27 mouse cellular contexts compared by ENCODE assay signal in the genomic region with DNA sequence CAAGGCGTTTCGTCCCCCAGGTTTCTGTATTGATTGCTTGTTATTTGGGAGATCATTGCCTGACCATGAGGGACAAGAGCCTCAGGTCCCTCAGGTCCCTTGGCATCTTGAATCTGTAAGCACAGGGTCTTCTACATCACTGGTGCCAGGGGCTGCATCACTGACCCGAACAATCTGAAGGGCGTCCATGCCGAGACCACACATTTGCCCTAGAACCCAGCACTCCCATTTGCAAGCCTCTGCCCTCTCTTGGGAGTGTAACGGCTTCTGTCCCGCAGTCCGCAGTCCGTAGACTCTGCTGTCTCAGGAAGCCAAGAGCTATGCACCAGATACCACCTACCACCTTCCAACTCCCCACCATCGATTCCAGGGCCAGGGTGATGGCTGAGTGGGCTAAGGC. TPM values are rescaled to one million over a fixed set of nuclear protein-coding genes. Genes with fewer than 3 reads are reported as not detected.
DNase-seq lines count a peak whose midpoint lies in the region; ATAC-seq and TF ChIP-seq lines count a peak whose summit lies in the region.
"Had no signal": no experiment of that assay in that cellular context is flagged by ENCODE, and none has a peak within 500 bp of the region (broad histone marks: within the 10 kb centered on the region; RNA-seq: fewer than 3 reads in every experiment).

No protein-coding gene starts in this region.

- no peak for TF ChIP-seq POLR2A in ES-Bruce4 (IDR thresholded peaks at IDR 0.05; ENCODE audit: insufficient read depth, low read length)

- no peak overlapping the region for H3K4me2 ChIP-seq in hindbrain, embryonic 16.5 days (ENCODE audit: low read length)
- H3K4me2 ChIP-seq in kidney, postnatal 0 days (ENCODE audit: low read length), result no peak overlapping the region
- no peak overlapping the region for H3K4me2 ChIP-seq in forebrain, embryonic 12.5 days
- H3K4me2 ChIP-seq: embryonic facial prominence, embryonic 13.5 days; forebrain, embryonic 13.5 days; hindbrain, embryonic 13.5 days had no signal

- H3K36me3 ChIP-seq in hindbrain, embryonic 10.5 days, result peaks cover 19% of the 10 kb centered on the region
- no peaks in the 10 kb centered on the region for H3K36me3 ChIP-seq in hindbrain, embryonic 16.5 days (ENCODE audit: control insufficient read depth, insufficient read depth, low read length)
- no peaks in the 10 kb centered on the region for H3K36me3 ChIP-seq in kidney, postnatal 0 days (ENCODE audit: insufficient read depth, low read length)
- H3K36me3 ChIP-seq in ES-Bruce4 (ENCODE audit: control insufficient read depth, insufficient read depth, low read length, poor library complexity, severe bottlenecking), result no peaks in the 10 kb centered on the region
- no peaks in the 10 kb centered on the region for H3K36me3 ChIP-seq in forebrain, embryonic 12.5 days (replicated peaks)

- 79% methylated on average over 10 of the region's 10 CpGs for WGBS in hindbrain, embryonic 10.5 days
- 80% methylated on average over 10 of the region's 10 CpGs for WGBS in hindbrain, embryonic 16.5 days
- 68% methylated on average over 10 of the region's 10 CpGs for WGBS in kidney, postnatal 0 days
- WGBS in forebrain, embryonic 12.5 days, result 81% methylated on average over 10 of the region's 10 CpGs

- no peak for TF ChIP-seq EP300 in ES-Bruce4 (IDR thresholded peaks at IDR 0.05; ENCODE audit: insufficient read depth, low read depth, low read length)

- H3K4me1 ChIP-seq in hindbrain, embryonic 10.5 days (replicated peaks), result peaks cover 77% of the 10 kb centered on the region
- peaks cover 47% of the 10 kb centered on the region for H3K4me1 ChIP-seq in hindbrain, embryonic 16.5 days (ENCODE audit: control insufficient read depth, insufficient read depth, low read depth, low read length)
- H3K4me1 ChIP-seq in kidney, postnatal 0 days (replicated peaks; ENCODE audit: insufficient read depth, low read length), result peaks cover 56% of the 10 kb centered on the region
- H3K4me1 ChIP-seq in ES-Bruce4 (ENCODE audit: control insufficient read depth, insufficient read depth, low read length), result peaks cover 4% of the 10 kb centered on the region
- peaks cover 64% of the 10 kb centered on the region for H3K4me1 ChIP-seq in forebrain, embryonic 12.5 days

- H3K27me3 ChIP-seq in hindbrain, embryonic 10.5 days (ENCODE audit: insufficient read depth, poor library complexity, severe bottlenecking), result peaks cover 6% of the 10 kb centered on the region
- H3K27me3 ChIP-seq in hindbrain, embryonic 16.5 days (replicated peaks; ENCODE audit: control insufficient read depth, insufficient read depth, low read length), result no peaks in the 10 kb centered on the region
- no peaks in the 10 kb centered on the region for H3K27me3 ChIP-seq in kidney, postnatal 0 days (ENCODE audit: insufficient read depth, low read length)
- no peaks in the 10 kb centered on the region for H3K27me3 ChIP-seq in ES-Bruce4 (ENCODE audit: control insufficient read depth, insufficient read depth, low read length, poor library complexity, severe bottlenecking)
- H3K27me3 ChIP-seq in forebrain, embryonic 12.5 days, result peaks cover 8% of the 10 kb centered on the region
- H3K27me3 ChIP-seq: CH12.LX; embryonic facial prominence, embryonic 13.5 days; hindbrain, embryonic 13.5 days; Patski had no signal

- H3K9ac ChIP-seq in hindbrain, embryonic 16.5 days (ENCODE audit: low read depth, low read length), result no peak overlapping the region
- 0 out of 2 replicates have a peak overlapping the region, but pooled peaks have one; percentile 35 for H3K9ac ChIP-seq in kidney, postnatal 0 days (ENCODE audit: low read depth, low read length)
- H3K9ac ChIP-seq in ES-Bruce4 (ENCODE audit: low read depth, poor library complexity, severe bottlenecking), result no peak overlapping the region
- H3K9ac ChIP-seq in forebrain, embryonic 12.5 days, result no peak overlapping the region
- H3K9ac ChIP-seq: embryonic facial prominence, embryonic 13.5 days; forebrain, embryonic 13.5 days; hindbrain, embryonic 13.5 days had no signal

- ATAC-seq in hindbrain, embryonic 16.5 days, result no peak
- no peak for ATAC-seq in kidney, postnatal 0 days (replicated peaks; ENCODE audit: low FRiP score, low read depth)
- ATAC-seq in forebrain, embryonic 12.5 days (ENCODE audit: low FRiP score), result no peak
- ATAC-seq: forebrain, embryonic 13.5 days; forebrain, embryonic 16.5 days; intestine, postnatal 0 days; Patski had no signal

- no peak for TF ChIP-seq CTCF in kidney, postnatal 0 days (IDR thresholded peaks at IDR 0.05; ENCODE audit: low read depth)
- no peak for TF ChIP-seq CTCF in ES-Bruce4 (IDR thresholded peaks at IDR 0.05; ENCODE audit: low read depth, low read length)

- peak overlapping the region; percentile 86; the same call in 1 of the 2 replicates for H3K27ac ChIP-seq in hindbrain, embryonic 10.5 days
- no peak overlapping the region for H3K27ac ChIP-seq in hindbrain, embryonic 16.5 days (ENCODE audit: low read depth, low read length)
- H3K27ac ChIP-seq in kidney, postnatal 0 days, result no peak overlapping the region
- 0 out of 2 replicates have a peak overlapping the region, but pooled peaks have one; percentile 23 for H3K27ac ChIP-seq in ES-Bruce4 (ENCODE audit: insufficient read depth, low read length)
- H3K27ac ChIP-seq in forebrain, embryonic 12.5 days, result no peak overlapping the region

- H3K4me3 ChIP-seq in hindbrain, embryonic 10.5 days, result no peak overlapping the region
- H3K4me3 ChIP-seq in hindbrain, embryonic 16.5 days (ENCODE audit: low read length), result no peak overlapping the region
- H3K4me3 ChIP-seq in kidney, postnatal 0 days (replicated peaks; ENCODE audit: low read depth, low read length), result no peak overlapping the region
- no peak overlapping the region for H3K4me3 ChIP-seq in ES-Bruce4 (ENCODE audit: low read depth, low read length)
- H3K4me3 ChIP-seq in forebrain, embryonic 12.5 days (replicated peaks), result no peak overlapping the region
- H3K4me3 ChIP-seq: embryonic facial prominence, embryonic 13.5 days; erythroblast, embryonic 14.5 days; forebrain, embryonic 13.5 days; hindbrain, embryonic 13.5 days had no signal

- H3K9me3 ChIP-seq in hindbrain, embryonic 10.5 days, result no peaks in the 10 kb centered on the region
- no peaks in the 10 kb centered on the region for H3K9me3 ChIP-seq in hindbrain, embryonic 16.5 days (ENCODE audit: control insufficient read depth, low read length)
- H3K9me3 ChIP-seq in kidney, postnatal 0 days (replicated peaks; ENCODE audit: low read length), result no peaks in the 10 kb centered on the region
- H3K9me3 ChIP-seq in ES-Bruce4 (replicated peaks; ENCODE audit: control insufficient read depth, insufficient read depth, low read length, poor library complexity, severe bottlenecking), result no peaks in the 10 kb centered on the region
- H3K9me3 ChIP-seq in forebrain, embryonic 12.5 days, result no peaks in the 10 kb centered on the region
- H3K9me3 ChIP-seq: embryonic facial prominence, embryonic 10.5 days; embryonic facial prominence, embryonic 13.5 days; forebrain, embryonic 13.5 days; hindbrain, embryonic 13.5 days had no signal

- peak; percentile 90 for DNase-seq in heart, adult 11 months
- DNase-seq in heart, postnatal 4 days, result no peak
- DNase-seq in hindbrain, embryonic 10.5 days (ENCODE audit: low spot score), result no peak
- no peak for DNase-seq in kidney, postnatal 0 days (ENCODE audit: low spot score)
- no peak for DNase-seq in kidney, postnatal 36 days
- DNase-seq: adrenal gland, postnatal 14 days; B cell, adult 2 months; cerebellum, adult 8-10 months; cerebellum, postnatal 10 days; cerebellum, postnatal 36 days; embryo, embryonic 11 days; gastrocnemius, postnatal 10 days; gastrocnemius, postnatal 36 days had no signal

RNA-seq across cellular contexts. Expression of a gene that starts 26.5 kb away (rescaled TPM):
- total RNA-seq in heart, postnatal 4 days (2021), result 1 to 10 TPM; 2.0 to 2.5 TPM
- 0.44 TPM in 1 of 2 replicates, not detected in the other for polyA plus RNA-seq in hindbrain, embryonic 10.5 days (2016; fragmentation: Nextera tagmentation; extraction: Ambion mirVana)
- polyA plus RNA-seq in hindbrain, embryonic 16.5 days (2015; fragmentation: Nextera tagmentation; extraction: Ambion mirVana), result 2.0 and 3.0 TPM in 2 replicates
- 1.1 and 1.6 TPM in 2 replicates for polyA plus RNA-seq in kidney, postnatal 0 days (2015; fragmentation: Nextera tagmentation; extraction: Ambion mirVana)
- not detected in 2 replicates for polyA plus RNA-seq in ES-Bruce4 (2011; ENCODE audit: insufficient read depth, insufficient read length, low read depth, missing spikeins)
- 0.24 and 0.47 TPM in 2 replicates for polyA plus RNA-seq in forebrain, embryonic 12.5 days (2016; fragmentation: Nextera tagmentation; extraction: Ambion mirVana)
- total RNA-seq: adrenal gland, adult 18-20 months; adrenal gland, postnatal 14 days; gastrocnemius, adult 18-20 months; gastrocnemius, postnatal 10 days; gastrocnemius, postnatal 36 days had no signal
- polyA plus RNA-seq: embryonic facial prominence, embryonic 10.5 days; erythroblast, embryonic 14.5 days; forebrain, embryonic 13.5 days had no signal

RNA-seq across cellular contexts. Expression of a gene that starts 28.7 kb away (rescaled TPM):
- 10 to 100 TPM; 34.6 to 38.1 TPM for total RNA-seq in heart, postnatal 4 days (2021)
- 28.4 and 53.7 TPM in 2 replicates for polyA plus RNA-seq in hindbrain, embryonic 10.5 days (2016; fragmentation: Nextera tagmentation; extraction: Ambion mirVana)
- 12.1 and 16.7 TPM in 2 replicates for polyA plus RNA-seq in hindbrain, embryonic 16.5 days (2015; fragmentation: Nextera tagmentation; extraction: Ambion mirVana)
- 25.7 and 26.3 TPM in 2 replicates for polyA plus RNA-seq in kidney, postnatal 0 days (2015; fragmentation: Nextera tagmentation; extraction: Ambion mirVana)
- 23.7 and 26.3 TPM in 2 replicates for polyA plus RNA-seq in ES-Bruce4 (2011; ENCODE audit: insufficient read depth, insufficient read length, low read depth, missing spikeins)
- 14.0 and 16.4 TPM in 2 replicates for polyA plus RNA-seq in forebrain, embryonic 12.5 days (2016; fragmentation: Nextera tagmentation; extraction: Ambion mirVana)

RNA-seq across cellular contexts. Expression of a gene that starts 48.7 kb away (rescaled TPM):
- total RNA-seq in heart, postnatal 4 days (2021), result 10 to 100 TPM in 1 of 2 experiments, 1 to 10 TPM in 1; 9.8 to 10.2 TPM
- 45.3 and 63.7 TPM in 2 replicates for polyA plus RNA-seq in hindbrain, embryonic 10.5 days (2016; fragmentation: Nextera tagmentation; extraction: Ambion mirVana)
- 4.6 and 6.3 TPM in 2 replicates for polyA plus RNA-seq in hindbrain, embryonic 16.5 days (2015; fragmentation: Nextera tagmentation; extraction: Ambion mirVana)
- polyA plus RNA-seq in kidney, postnatal 0 days (2015; fragmentation: Nextera tagmentation; extraction: Ambion mirVana), result 12.3 and 15.5 TPM in 2 replicates
- 54.3 and 55.8 TPM in 2 replicates for polyA plus RNA-seq in ES-Bruce4 (2011; ENCODE audit: insufficient read depth, insufficient read length, low read depth, missing spikeins)
- 38.0 and 43.1 TPM in 2 replicates for polyA plus RNA-seq in forebrain, embryonic 12.5 days (2016; fragmentation: Nextera tagmentation; extraction: Ambion mirVana)

Comparison
In these comparisons a context has a peak if more than half of its experiments do, and no peak if none do; other contexts are left out.
1. H3K27ac ChIP-seq: peak in hindbrain, embryonic 10.5 days (single experiment) and ES-Bruce4 (single experiment); none in hindbrain, embryonic 16.5 days (single experiment), kidney, postnatal 0 days (single experiment) and forebrain, embryonic 12.5 days (single experiment).